Mouse (Mus musculus): ENCODE data around the gene Gucy1b2. TPM values are rescaled to one million over a fixed set of nuclear protein-coding genes. Genes with fewer than 3 reads are reported as not detected.

Gene Gucy1b2
- polyA plus RNA-seq, 1 experiment from 2014 or later, result 0.18 TPM

- no peaks in the 10 kb centered on the region for H3K4me1 ChIP-seq
- no peak overlapping the region for H3K27ac ChIP-seq
- H3K4me2 ChIP-seq (replicated peaks), result no peak overlapping the region
- no peaks in the 10 kb centered on the region for H3K27me3 ChIP-seq
- H3K9me3 ChIP-seq (replicated peaks), result no peaks in the 10 kb centered on the region
- peaks cover 5% of the 10 kb centered on the region; the same call in 1 of the 2 replicates for H3K36me3 ChIP-seq
- no peak overlapping the region for H3K4me3 ChIP-seq
- 96% methylated on average over 5 of the region's 5 CpGs for WGBS
- H3K9ac ChIP-seq, result no peak overlapping the region
- no peak for ATAC-seq (ENCODE audit: low FRiP score)
These were observed 102.3 kb downstream of the Gucy1b2 start for GRCm38 (mm10) chr14:62353793-62354192.

- Histone ChIP-seq H3K4me1 (no peaks in the 10 kb centered on the region), H3K9me3 (replicated peaks) (no peaks in the 10 kb centered on the region)
These were observed 102.7 kb downstream of the Gucy1b2 start for GRCm38 (mm10) chr14:62353372-62353771.

GRCm38 (mm10) chr14:62350890-62351289 is 105.2 kb downstream of the Gucy1b2 start:
- ATAC-seq (ENCODE audit: low FRiP score), result no peak
- WGBS, result 97% methylated on average over 3 of the region's 3 CpGs

More at GRCm38 (mm10) chr14:62353372-62353771, 102.7 kb downstream of the Gucy1b2 start:
- H3K27me3 ChIP-seq, result no peaks in the 10 kb centered on the region
- no peak overlapping the region for H3K4me2 ChIP-seq (replicated peaks)
- WGBS, result 77% methylated on average over 9 of the region's 9 CpGs
- peaks cover 5% of the 10 kb centered on the region; the same call in 1 of the 2 replicates for H3K36me3 ChIP-seq
- H3K4me3 ChIP-seq, result no peak overlapping the region
- H3K27ac ChIP-seq, result no peak overlapping the region
- no peak overlapping the region for H3K9ac ChIP-seq
- no peak for ATAC-seq (ENCODE audit: low FRiP score)

GRCm38 (mm10) chr14:62350186-62350585 is 105.9 kb downstream of the Gucy1b2 start:
- H3K4me2 ChIP-seq (replicated peaks), result no peak overlapping the region
- no peaks in the 10 kb centered on the region for H3K9me3 ChIP-seq (replicated peaks)
- no peaks in the 10 kb centered on the region for H3K27me3 ChIP-seq
- no peak overlapping the region for H3K4me3 ChIP-seq
- ATAC-seq (ENCODE audit: low FRiP score), result no peak
- peaks cover 5% of the 10 kb centered on the region; the same call in 1 of the 2 replicates for H3K36me3 ChIP-seq
- peaks cover 5% of the 10 kb centered on the region; the same call in 1 of the 2 replicates for H3K4me1 ChIP-seq
- no peak overlapping the region for H3K9ac ChIP-seq
- H3K27ac ChIP-seq, result no peak overlapping the region
- 77% methylated on average over 4 of the region's 4 CpGs for WGBS

More at GRCm38 (mm10) chr14:62350890-62351289, 105.2 kb downstream of the Gucy1b2 start:
- H3K4me3 ChIP-seq, result no peak overlapping the region
- no peak overlapping the region for H3K4me2 ChIP-seq (replicated peaks)
- no peak overlapping the region for H3K27ac ChIP-seq
- H3K4me1 ChIP-seq, result peaks cover 5% of the 10 kb centered on the region; the same call in 1 of the 2 replicates
- H3K36me3 ChIP-seq, result peaks cover 5% of the 10 kb centered on the region; the same call in 1 of the 2 replicates
- H3K9ac ChIP-seq, result no peak overlapping the region
- no peaks in the 10 kb centered on the region for H3K27me3 ChIP-seq
- no peaks in the 10 kb centered on the region for H3K9me3 ChIP-seq (replicated peaks)

- no peak for ATAC-seq (ENCODE audit: low FRiP score)
- peaks cover 5% of the 10 kb centered on the region; the same call in 1 of the 2 replicates for H3K36me3 ChIP-seq
- 75% methylated on average over 5 of the region's 5 CpGs for WGBS
These were observed 106.3 kb downstream of the Gucy1b2 start for GRCm38 (mm10) chr14:62349786-62350185.

GRCm38 (mm10) chr14:62347103-62347502 is 109.0 kb downstream of the Gucy1b2 start:
- Histone ChIP-seq H3K9ac (no peak overlapping the region), H3K9me3 (replicated peaks) (no peaks in the 10 kb centered on the region), H3K27me3 (no peaks in the 10 kb centered on the region), H3K4me2 (replicated peaks) (no peak overlapping the region), H3K27ac (no peak overlapping the region), H3K36me3 (no peaks in the 10 kb centered on the region), H3K4me1 (peaks cover 5% of the 10 kb centered on the region; the same call in 1 of the 2 replicates), H3K4me3 (no peak overlapping the region)
- ATAC-seq (ENCODE audit: low FRiP score), result no peak
- 82% methylated on average over 7 of the region's 7 CpGs for WGBS

More at GRCm38 (mm10) chr14:62349786-62350185, 106.3 kb downstream of the Gucy1b2 start:
- no peak overlapping the region for H3K9ac ChIP-seq
- no peak overlapping the region for H3K27ac ChIP-seq
- no peak overlapping the region for H3K4me3 ChIP-seq
- H3K4me1 ChIP-seq, result peaks cover 5% of the 10 kb centered on the region; the same call in 1 of the 2 replicates
- no peaks in the 10 kb centered on the region for H3K9me3 ChIP-seq (replicated peaks)
- H3K4me2 ChIP-seq (replicated peaks), result no peak overlapping the region
- no peaks in the 10 kb centered on the region for H3K27me3 ChIP-seq

- ATAC-seq (ENCODE audit: low FRiP score), result no peak
- WGBS, result 61% methylated on average over 11 of the region's 11 CpGs
These were observed 109.5 kb downstream of the Gucy1b2 start for GRCm38 (mm10) chr14:62346570-62346969.

More at GRCm38 (mm10) chr14:62346570-62346969, 109.5 kb downstream of the Gucy1b2 start:
- Histone ChIP-seq H3K9ac (no peak overlapping the region), H3K4me2 (replicated peaks) (no peak overlapping the region), H3K36me3 (no peaks in the 10 kb centered on the region), H3K27ac (no peak overlapping the region), H3K9me3 (replicated peaks) (no peaks in the 10 kb centered on the region), H3K4me1 (peaks cover 5% of the 10 kb centered on the region; the same call in 1 of the 2 replicates), H3K4me3 (no peak overlapping the region), H3K27me3 (no peaks in the 10 kb centered on the region)

Other genes with a start within 250 kb of the Gucy1b2 start
- gene Rnaseh2b, start 163.7 kb downstream of the Gucy1b2 start, polyA plus RNA-seq (2016; fragmentation: Nextera tagmentation; extraction: Ambion mirVana), result 37.4 and 43.9 TPM in 2 replicates
- gene Dleu7, start 163.2 kb downstream of the Gucy1b2 start, polyA plus RNA-seq (2016; fragmentation: Nextera tagmentation; extraction: Ambion mirVana), result 1.6 and 2.5 TPM in 2 replicates
- gene Fam124a, start 99.4 kb upstream of the Gucy1b2 start, polyA plus RNA-seq (2016; fragmentation: Nextera tagmentation; extraction: Ambion mirVana), result 11.8 and 12.4 TPM in 2 replicates
- gene Gm4131, start 110.6 kb upstream of the Gucy1b2 start, polyA plus RNA-seq (2016; fragmentation: Nextera tagmentation; extraction: Ambion mirVana), result 0.27 TPM in 1 of 2 replicates, not detected in the other
- not detected in 2 replicates for gene Serpine3, start 207.4 kb upstream of the Gucy1b2 start, polyA plus RNA-seq (2016; fragmentation: Nextera tagmentation; extraction: Ambion mirVana)